In genomic region chr8:128690056-128690455, GRCm38 (mm10) we compare ENCODE assay signal across 16 mouse cellular contexts. TPM values are rescaled to one million over a fixed set of nuclear protein-coding genes. Genes with fewer than 3 reads are reported as not detected.
A peak's percentile ranks its signal among the peaks of the same experiment; 100 is the strongest.
DNase-seq lines count a peak whose midpoint lies in the region; ATAC-seq and TF ChIP-seq lines count a peak whose summit lies in the region.
"Had no signal": no experiment of that assay in that cellular context is flagged by ENCODE, and none has a peak within 500 bp of the region (broad histone marks: within the 10 kb centered on the region; RNA-seq: fewer than 3 reads in every experiment).

No protein-coding gene starts in this region.

- TF ChIP-seq CTCF in liver, embryonic 14.5 days (IDR thresholded peaks at IDR 0.05; ENCODE audit: low read depth), result no peak

- no peak overlapping the region for H3K4me3 ChIP-seq in heart, embryonic 16.5 days (ENCODE audit: low read length)
- no peak overlapping the region for H3K4me3 ChIP-seq in liver, embryonic 14.5 days (ENCODE audit: insufficient read depth in 1 of 2, low read depth in 2 of 2, low read length in 2 of 2)
- no peak overlapping the region for H3K4me3 ChIP-seq in stomach, embryonic 16.5 days (replicated peaks; ENCODE audit: low read length)
- H3K4me3 ChIP-seq: forebrain, embryonic 15.5 days had no signal

- ATAC-seq in heart, embryonic 16.5 days (replicated peaks; ENCODE audit: extremely low read depth, insufficient read depth, low FRiP score), result no peak
- peak; percentile 23; the same call in 1 of the 2 replicates for ATAC-seq in erythroid progenitor cell, adult 5-6 weeks (replicated peaks; ENCODE audit: low FRiP score, poor library complexity, severe bottlenecking)
- 0 out of 2 replicates have a peak, but pooled peaks have one; percentile 7 for ATAC-seq in liver, embryonic 14.5 days (ENCODE audit: insufficient read depth)
- ATAC-seq in stomach, embryonic 16.5 days (ENCODE audit: insufficient read depth, low FRiP score), result no peak
- ATAC-seq: forebrain, embryonic 15.5 days; hindbrain, postnatal 0 days had no signal

- no peaks in the 10 kb centered on the region for H3K36me3 ChIP-seq in heart, embryonic 16.5 days (ENCODE audit: control insufficient read depth, insufficient read depth)
- H3K36me3 ChIP-seq in liver, embryonic 14.5 days (replicated peaks; ENCODE audit: control insufficient read depth, insufficient read depth, low read depth), result no peaks in the 10 kb centered on the region
- H3K36me3 ChIP-seq in stomach, embryonic 16.5 days (ENCODE audit: control insufficient read depth, insufficient read depth, low read length), result no peaks in the 10 kb centered on the region
- H3K36me3 ChIP-seq: forebrain, embryonic 15.5 days had no signal

- 74% methylated on average over 1 of the region's 1 CpGs for WGBS in heart, embryonic 16.5 days
- WGBS in liver, embryonic 14.5 days (ENCODE audit: insufficient replicate concordance), result 76% methylated on average over 1 of the region's 1 CpGs
- 78% methylated on average over 1 of the region's 1 CpGs for WGBS in stomach, embryonic 16.5 days

- intact Hi-C loops in heart, postnatal 25 days (cut with DNase I), result no loop called here

- no peak overlapping the region for H3K9ac ChIP-seq in heart, embryonic 16.5 days (ENCODE audit: low read length)
- no peak overlapping the region for H3K9ac ChIP-seq in liver, embryonic 14.5 days (replicated peaks)
- H3K9ac ChIP-seq in stomach, embryonic 16.5 days (ENCODE audit: low read length), result no peak overlapping the region
- H3K9ac ChIP-seq: forebrain, embryonic 15.5 days had no signal

- H3K9me3 ChIP-seq in heart, embryonic 16.5 days (replicated peaks; ENCODE audit: control insufficient read depth, low read length), result no peaks in the 10 kb centered on the region
- no peaks in the 10 kb centered on the region for H3K9me3 ChIP-seq in liver, embryonic 14.5 days (ENCODE audit: control insufficient read depth, low read length)
- no peaks in the 10 kb centered on the region for H3K9me3 ChIP-seq in stomach, embryonic 16.5 days (replicated peaks; ENCODE audit: control insufficient read depth, low read length)
- H3K9me3 ChIP-seq: forebrain, embryonic 15.5 days had no signal

- peak overlapping the region; percentile 10; the same call in 1 of the 2 replicates for H3K4me2 ChIP-seq in heart, embryonic 16.5 days (ENCODE audit: low read depth, low read length)
- H3K4me2 ChIP-seq in liver, embryonic 14.5 days (ENCODE audit: low read depth), result peak overlapping the region; percentile 53
- peak overlapping the region; percentile 16; the same call in 1 of the 2 replicates for H3K4me2 ChIP-seq in stomach, embryonic 16.5 days (ENCODE audit: low read depth, low read length)
- H3K4me2 ChIP-seq: forebrain, embryonic 15.5 days; midbrain, embryonic 11.5 days had no signal

- no peaks in the 10 kb centered on the region for H3K27me3 ChIP-seq in heart, embryonic 16.5 days (ENCODE audit: control insufficient read depth, insufficient read depth, low read length)
- H3K27me3 ChIP-seq in liver, embryonic 14.5 days (ENCODE audit: control insufficient read depth, insufficient read depth, low read length), result no peaks in the 10 kb centered on the region
- H3K27me3 ChIP-seq in stomach, embryonic 16.5 days (ENCODE audit: control insufficient read depth, insufficient read depth, low read length), result no peaks in the 10 kb centered on the region
- H3K27me3 ChIP-seq: forebrain, embryonic 15.5 days had no signal

- DNase-seq in heart, postnatal 25 days (ENCODE audit: low spot score), result no peak
- peak; percentile 52 to 56 (median 53) for DNase-seq in liver, embryonic 14.5 days (ENCODE audit: low read depth in 3 of 3, low spot score in 3 of 3)
- no peak for DNase-seq in right cerebral cortex, postnatal 25 days
- DNase-seq in frontal cortex, postnatal 14 days (ENCODE audit: low spot score in 2 of 2), result no peak
- DNase-seq: cerebellum, adult 9-11 months; heart, postnatal 4 days; kidney, adult 8-10 months; kidney, postnatal 4 days; right cerebral cortex, postnatal 14 days; thymus, postnatal 4 days had no signal

- peaks cover 33% of the 10 kb centered on the region for H3K4me1 ChIP-seq in heart, embryonic 16.5 days (ENCODE audit: control insufficient read depth, insufficient read depth, low read length)
- H3K4me1 ChIP-seq in liver, embryonic 14.5 days (replicated peaks; ENCODE audit: control insufficient read depth in 2 of 2, insufficient read depth in 2 of 2, low read length in 1 of 2), result peaks cover 30 to 31% of the 10 kb centered on the region in 2 experiments
- peaks cover 25% of the 10 kb centered on the region for H3K4me1 ChIP-seq in stomach, embryonic 16.5 days (ENCODE audit: control insufficient read depth, insufficient read depth, low read length)

- no peak overlapping the region for H3K27ac ChIP-seq in heart, embryonic 16.5 days (ENCODE audit: low read length)
- peak overlapping the region; percentile 53 for H3K27ac ChIP-seq in liver, embryonic 14.5 days
- no peak overlapping the region for H3K27ac ChIP-seq in stomach, embryonic 16.5 days (ENCODE audit: low read length)
- H3K27ac ChIP-seq: forebrain, embryonic 15.5 days; hindbrain, postnatal 0 days had no signal

- peak; percentile 71 for TF ChIP-seq EP300 in liver, embryonic 14.5 days (IDR thresholded peaks at IDR 0.05; ENCODE audit: low read depth)

RNA-seq across cellular contexts. Expression of gene Itgb1, which starts 4.6 kb away (rescaled TPM):
- polyA plus RNA-seq in heart, embryonic 16.5 days (2015; fragmentation: Nextera tagmentation; extraction: Ambion mirVana), result 346 and 349 TPM in 2 replicates
- total RNA-seq in heart, postnatal 25 days (2021), result 100 to 1,000 TPM; 383 to 412 TPM
- total RNA-seq in erythroid progenitor cell, adult 5-6 weeks (2015; ENCODE audit: low replicate concordance), result 81.3 and 84.0 TPM in 2 replicates
- total RNA-seq in erythroid progenitor cell, adult 5-6 weeks (2017; ENCODE audit: low replicate concordance), result 111 and 145 TPM in 2 replicates
- 28.8 and 42.4 TPM in 2 replicates for polyA plus RNA-seq in liver, embryonic 14.5 days (2012; rRNA removed)
- polyA plus RNA-seq in liver, embryonic 14.5 days (2014; fragmentation: Nextera tagmentation; extraction: Ambion mirVana), result 74.1 and 83.9 TPM in 2 replicates
- 299 and 315 TPM in 2 replicates for polyA plus RNA-seq in stomach, embryonic 16.5 days (2015; fragmentation: Nextera tagmentation; extraction: Ambion mirVana)

Comparison
In these comparisons a context has a peak if more than half of its experiments do, and no peak if none do; other contexts are left out.
1. ATAC-seq: peak in erythroid progenitor cell, adult 5-6 weeks (single experiment) and liver, embryonic 14.5 days (single experiment); none in heart, embryonic 16.5 days (single experiment) and stomach, embryonic 16.5 days (single experiment).
2. DNase-seq: peak in liver, embryonic 14.5 days (3 of 3); none in heart, postnatal 25 days (single experiment), right cerebral cortex, postnatal 25 days (single experiment) and frontal cortex, postnatal 14 days (0 of 2).
3. Peak in every context shown above with its lines, with median percentiles within 50 percentile points of each other: H3K4me2 ChIP-seq.